Comparison of ENCODE assay signal across 12 mouse cellular contexts in the genomic region with DNA sequence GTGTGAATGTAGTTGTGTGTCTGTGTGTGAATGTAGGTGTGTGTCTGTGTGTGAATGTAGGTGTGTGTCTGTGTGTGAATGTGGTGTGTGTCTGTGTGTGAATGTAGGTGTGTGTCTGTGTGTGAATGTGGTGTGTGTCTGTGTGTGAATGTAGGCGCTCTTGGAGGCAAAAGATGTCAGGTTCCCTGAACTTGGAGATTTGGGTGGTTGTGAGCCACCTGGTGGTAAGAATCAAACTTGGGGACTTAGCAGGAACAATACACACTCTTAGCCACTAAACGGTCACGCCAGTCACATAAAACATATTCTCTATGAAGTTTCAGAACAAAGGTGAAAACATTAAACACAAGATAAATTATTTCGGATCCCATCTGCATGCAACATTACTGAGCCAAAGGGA. TPM values are rescaled to one million over a fixed set of nuclear protein-coding genes. Genes with fewer than 3 reads are reported as not detected.
DNase-seq lines count a peak whose midpoint lies in the region; ATAC-seq and TF ChIP-seq lines count a peak whose summit lies in the region.
"Had no signal": no experiment of that assay in that cellular context is flagged by ENCODE, and none has a peak within 500 bp of the region (broad histone marks: within the 10 kb centered on the region; RNA-seq: fewer than 3 reads in every experiment).

No protein-coding gene starts in this region.

- H3K4me1 ChIP-seq in hindbrain, postnatal 0 days (ENCODE audit: insufficient read depth, low read length): no peaks in the 10 kb centered on the region; the same call in 1 of the 2 replicates
- H3K4me1 ChIP-seq in hindbrain, embryonic 10.5 days (replicated peaks): peaks cover 16% of the 10 kb centered on the region
- H3K4me1 ChIP-seq: forebrain, embryonic 13.5 days; heart, embryonic 15.5 days; liver, embryonic 13.5 days had no signal

- no peaks in the 10 kb centered on the region for H3K9me3 ChIP-seq in hindbrain, postnatal 0 days (ENCODE audit: low read length)
- no peaks in the 10 kb centered on the region for H3K9me3 ChIP-seq in hindbrain, embryonic 10.5 days
- H3K9me3 ChIP-seq: forebrain, embryonic 13.5 days; heart, embryonic 15.5 days; liver, embryonic 13.5 days had no signal

- no peak overlapping the region for H3K4me3 ChIP-seq in hindbrain, postnatal 0 days (ENCODE audit: low read length)
- H3K4me3 ChIP-seq in hindbrain, embryonic 10.5 days: no peak overlapping the region
- H3K4me3 ChIP-seq: forebrain, embryonic 13.5 days; heart, embryonic 15.5 days; liver, embryonic 13.5 days; myocyte had no signal

- TF ChIP-seq CTCF in hindbrain, postnatal 0 days (IDR thresholded peaks at IDR 0.05; ENCODE audit: low read depth): peak; percentile 68

- no peak for ATAC-seq in hindbrain, postnatal 0 days
- ATAC-seq in erythroid progenitor cell, adult 5-6 weeks (replicated peaks; ENCODE audit: low FRiP score, poor library complexity, severe bottlenecking): no peak
- ATAC-seq: forebrain, embryonic 13.5 days had no signal

- no peaks in the 10 kb centered on the region for H3K27me3 ChIP-seq in hindbrain, postnatal 0 days (ENCODE audit: insufficient read depth, low read length)
- H3K27me3 ChIP-seq in hindbrain, embryonic 10.5 days (ENCODE audit: insufficient read depth, poor library complexity, severe bottlenecking): no peaks in the 10 kb centered on the region
- H3K27me3 ChIP-seq: forebrain, embryonic 13.5 days; heart, embryonic 15.5 days; liver, embryonic 13.5 days had no signal

- WGBS in hindbrain, postnatal 0 days: 62% methylated on average over 4 of the region's 4 CpGs
- 80% methylated on average over 4 of the region's 4 CpGs for WGBS in hindbrain, embryonic 10.5 days

- 0 out of 2 replicates have a peak, but pooled peaks cover 4% of the 10 kb centered on the region for H3K36me3 ChIP-seq in hindbrain, postnatal 0 days (ENCODE audit: insufficient read depth, low read length)
- no peaks in the 10 kb centered on the region for H3K36me3 ChIP-seq in hindbrain, embryonic 10.5 days
- H3K36me3 ChIP-seq: heart, embryonic 15.5 days; liver, embryonic 13.5 days had no signal

- peak; percentile 56 for DNase-seq in hindbrain, postnatal 0 days (ENCODE audit: low spot score)
- no peak for DNase-seq in hindbrain, embryonic 10.5 days (ENCODE audit: low spot score)
- DNase-seq in 3T3-L1 (ENCODE audit: low read depth, low spot score) (peak; percentile 56), A20 (ENCODE audit: low read depth, low spot score) (peak; percentile 56)
- DNase-seq in embryo, embryonic 11 days: peak; percentile 36
- DNase-seq in urinary bladder, postnatal 25 days (ENCODE audit: low spot score): no peak
- DNase-seq: cerebellum, adult 9-10 months; liver, embryonic 13.5 days had no signal

- no peak overlapping the region for H3K27ac ChIP-seq in hindbrain, postnatal 0 days
- H3K27ac ChIP-seq in hindbrain, embryonic 10.5 days: no peak overlapping the region
- H3K27ac ChIP-seq: forebrain, embryonic 13.5 days; heart, embryonic 15.5 days; liver, embryonic 13.5 days had no signal

- no peak overlapping the region for H3K9ac ChIP-seq in hindbrain, postnatal 0 days (replicated peaks; ENCODE audit: low read length)
- H3K9ac ChIP-seq: forebrain, embryonic 13.5 days; heart, embryonic 15.5 days; liver, embryonic 13.5 days had no signal

- no peak overlapping the region for H3K4me2 ChIP-seq in hindbrain, postnatal 0 days (ENCODE audit: low read depth, low read length)
- H3K4me2 ChIP-seq: forebrain, embryonic 13.5 days; heart, embryonic 15.5 days; liver, embryonic 13.5 days had no signal

RNA-seq across cellular contexts. Expression of a gene that starts 39.9 kb away (rescaled TPM):
- total RNA-seq in hindbrain, postnatal 0 days (2014; rRNA removed): 38.2 and 50.0 TPM in 2 replicates
- 78.9 and 83.8 TPM in 2 replicates for polyA plus RNA-seq in hindbrain, postnatal 0 days (2015; fragmentation: Nextera tagmentation; extraction: Ambion mirVana)
- 14.8 and 17.7 TPM in 2 replicates for polyA plus RNA-seq in hindbrain, embryonic 10.5 days (2016; fragmentation: Nextera tagmentation; extraction: Ambion mirVana)
- 11.9 and 21.8 TPM in 2 replicates for total RNA-seq in erythroid progenitor cell, adult 5-6 weeks (2015; ENCODE audit: low replicate concordance)
- total RNA-seq in erythroid progenitor cell, adult 5-6 weeks (2017; ENCODE audit: low replicate concordance): 4.4 and 8.9 TPM in 2 replicates

Comparison
In these comparisons a context has a peak if more than half of its experiments do, and no peak if none do; other contexts are left out.
1. DNase-seq: peak in hindbrain, postnatal 0 days (single experiment), 3T3-L1 (single experiment), A20 (single experiment) and embryo, embryonic 11 days (single experiment); none in hindbrain, embryonic 10.5 days (single experiment) and urinary bladder, postnatal 25 days (single experiment).